Mouse (Mus musculus) bone marrow macrophage, adult 2 months (primary cell): ENCODE data around the gene Gse1. TPM values are rescaled to one million over a fixed set of nuclear protein-coding genes. Genes with fewer than 3 reads are reported as not detected.

Experiments used
- H3K27ac ChIP-seq: 2 replicates; pipeline ENCODE4 v1.5.1; 2012; ENCODE audit warnings: low read depth, low read length; ENCODE audit not compliant: insufficient read depth
- H3K4me1 ChIP-seq: 2 replicates; pipeline ENCODE4 v1.6.1; 2012; ENCODE audit warnings: low read length; ENCODE audit not compliant: control insufficient read depth, insufficient read depth
- H3K4me3 ChIP-seq: 2 replicates; pipeline ENCODE4 v1.5.1; 2012; ENCODE audit warnings: mild to moderate bottlenecking, low read length, moderate library complexity; ENCODE audit not compliant: insufficient read depth
- CTCF ChIP-seq: IDR thresholded peaks from 2 replicates; pipeline ENCODE4 v1.5.1; 2012; ENCODE audit warnings: low read depth, mild to moderate bottlenecking, low read length, moderate library complexity
- POLR2A ChIP-seq: IDR thresholded peaks from 2 replicates; pipeline ENCODE4 v1.6.1; 2012; ENCODE audit warnings: mild to moderate bottlenecking, low read depth, low read length, borderline replicate concordance
- polyA plus RNA-seq: library from polyadenylated mRNA; stranded (reverse); fragments of >200 nt; gene quantifications from 2 replicates; pipeline ENCODE4 v1.2.4, GENCODE M21; 2012; ENCODE audit not compliant: missing spikeins, insufficient read depth, insufficient read length

Gene Gse1
- polyA plus RNA-seq, 1 experiment: 15.1 TPM

- Histone ChIP-seq H3K4me3 (no peak overlapping the region), H3K27ac (peak overlapping the region; percentile 96), H3K4me1 (peaks cover 44% of the 10 kb centered on the region)
- TF ChIP-seq POLR2A: no peak
- no peak for TF ChIP-seq CTCF
Measured at GRCm38 (mm10) chr8:120565151-120565711, 337.0 kb downstream of the Gse1 start.

GRCm38 (mm10) chr8:120566681-120567080 is 338.4 kb downstream of the Gse1 start:
- no peak for TF ChIP-seq POLR2A
- no peak for TF ChIP-seq CTCF
- H3K4me3 ChIP-seq: no peak overlapping the region
- H3K4me1 ChIP-seq: peaks cover 39% of the 10 kb centered on the region
- no peak overlapping the region for H3K27ac ChIP-seq

- Histone ChIP-seq H3K4me1 (peaks cover 38% of the 10 kb centered on the region), H3K4me3 (no peak overlapping the region), H3K27ac (no peak overlapping the region)
- TF ChIP-seq POLR2A (no peak), CTCF (no peak)
Measured at GRCm38 (mm10) chr8:120567731-120568130, 339.5 kb downstream of the Gse1 start.

- no peak for TF ChIP-seq POLR2A
- no peak for TF ChIP-seq CTCF
- Histone ChIP-seq H3K4me1 (peaks cover 38% of the 10 kb centered on the region), H3K27ac (no peak overlapping the region), H3K4me3 (no peak overlapping the region)
Measured at GRCm38 (mm10) chr8:120568164-120568798, 340.0 kb downstream of the Gse1 start.

GRCm38 (mm10) chr8:120569123-120569522 is 340.9 kb downstream of the Gse1 start:
- H3K4me3 ChIP-seq: no peak overlapping the region
- peaks cover 38% of the 10 kb centered on the region for H3K4me1 ChIP-seq
- no peak overlapping the region for H3K27ac ChIP-seq
- TF ChIP-seq POLR2A: no peak
- TF ChIP-seq CTCF: no peak

GRCm38 (mm10) chr8:120569939-120570715 is 341.9 kb downstream of the Gse1 start:
- TF ChIP-seq POLR2A (no peak), CTCF (peak; percentile 78)
- peaks cover 30% of the 10 kb centered on the region for H3K4me1 ChIP-seq
- H3K4me3 ChIP-seq: no peak overlapping the region
- H3K27ac ChIP-seq: no peak overlapping the region

GRCm38 (mm10) chr8:120571561-120571960 is 343.3 kb downstream of the Gse1 start:
- no peak overlapping the region for H3K27ac ChIP-seq
- peaks cover 21% of the 10 kb centered on the region for H3K4me1 ChIP-seq
- no peak overlapping the region for H3K4me3 ChIP-seq
- no peak for TF ChIP-seq POLR2A
- no peak for TF ChIP-seq CTCF

GRCm38 (mm10) chr8:120572534-120572933 is 344.3 kb downstream of the Gse1 start:
- TF ChIP-seq POLR2A (no peak), CTCF (no peak)
- peak overlapping the region; percentile 78 for H3K27ac ChIP-seq
- no peak overlapping the region for H3K4me3 ChIP-seq
- H3K4me1 ChIP-seq: peaks cover 21% of the 10 kb centered on the region

- TF ChIP-seq CTCF (no peak), POLR2A (no peak)
- Histone ChIP-seq H3K4me1 (peaks cover 21% of the 10 kb centered on the region), H3K4me3 (no peak overlapping the region), H3K27ac (no peak overlapping the region)
Measured at GRCm38 (mm10) chr8:120573866-120574265, 345.6 kb downstream of the Gse1 start.

- Histone ChIP-seq H3K4me1 (peaks cover 21% of the 10 kb centered on the region), H3K4me3 (no peak overlapping the region), H3K27ac (no peak overlapping the region)
- TF ChIP-seq POLR2A (no peak), CTCF (no peak)
Measured at GRCm38 (mm10) chr8:120574941-120575340, 346.7 kb downstream of the Gse1 start.
